Mouse (Mus musculus): ENCODE measurements around the gene Hmga1b.
"Not testable (repeated sequence)": the region's sequence is repeated elsewhere in the genome, so short reads cannot be mapped to it uniquely, and the experiment has no call there.

Hmga1b gene

DNA sequence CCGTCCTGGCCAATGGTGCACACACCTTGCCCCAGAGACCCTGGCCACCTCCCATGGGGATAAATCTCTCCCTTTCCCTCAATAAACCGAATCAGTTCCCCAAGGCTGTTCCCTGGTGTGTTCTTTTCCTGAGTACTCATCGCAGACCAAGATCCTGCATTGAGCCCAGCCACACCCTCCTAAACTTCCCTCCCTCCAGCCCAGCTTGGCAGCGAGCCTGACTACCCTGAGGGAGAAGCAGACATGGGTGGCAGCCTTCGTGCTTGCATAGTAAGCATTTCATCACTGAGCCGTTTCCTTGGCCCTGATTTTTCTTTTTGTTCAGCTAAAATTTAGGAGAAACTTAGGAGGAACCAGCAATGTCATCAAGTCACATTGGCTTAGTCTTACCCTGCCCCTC lies 29.1 kb upstream of the Hmga1b start:
- DNase-seq = no peak

DNA sequence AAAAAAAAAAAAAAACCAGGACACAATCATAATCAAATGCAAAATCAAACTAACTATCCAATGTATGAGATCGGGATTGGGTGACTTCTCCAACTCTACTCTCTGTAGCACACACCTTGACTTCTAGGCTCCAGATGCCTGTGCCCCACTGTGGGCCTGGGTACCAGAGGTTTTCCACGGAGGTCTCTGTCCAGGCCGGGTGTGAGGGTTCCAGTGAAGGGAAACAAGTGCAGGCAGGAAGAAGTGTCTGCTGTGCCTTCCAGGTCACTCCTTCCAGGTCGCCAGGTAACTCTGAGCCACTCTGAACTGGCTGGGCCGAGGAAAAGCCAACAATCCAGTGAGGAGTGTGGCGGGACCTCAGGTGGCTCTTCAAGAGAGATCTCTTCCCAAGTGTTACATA lies 26.2 kb upstream of the Hmga1b start:
- DNase-seq = no peak

DNA sequence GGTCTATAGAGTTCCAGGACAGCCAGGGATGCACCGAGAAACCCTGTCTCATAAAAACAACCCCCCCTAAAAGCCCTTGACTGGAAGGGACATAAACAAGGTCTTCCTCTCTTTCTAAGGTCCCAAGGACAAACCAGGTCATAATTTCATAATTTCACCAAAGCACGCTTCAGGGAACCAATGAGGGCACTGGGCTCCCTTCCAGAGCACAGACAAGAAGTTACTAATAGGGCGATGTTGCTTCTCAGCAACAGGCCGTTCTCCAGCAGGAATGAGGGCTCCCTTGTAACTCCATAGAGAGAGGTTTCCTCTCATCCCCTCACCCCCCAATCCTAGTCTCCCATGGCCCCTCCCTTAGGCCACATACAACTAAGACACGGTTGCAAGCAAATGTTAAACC lies 21.6 kb upstream of the Hmga1b start:
- DNase-seq = no peak

DNA sequence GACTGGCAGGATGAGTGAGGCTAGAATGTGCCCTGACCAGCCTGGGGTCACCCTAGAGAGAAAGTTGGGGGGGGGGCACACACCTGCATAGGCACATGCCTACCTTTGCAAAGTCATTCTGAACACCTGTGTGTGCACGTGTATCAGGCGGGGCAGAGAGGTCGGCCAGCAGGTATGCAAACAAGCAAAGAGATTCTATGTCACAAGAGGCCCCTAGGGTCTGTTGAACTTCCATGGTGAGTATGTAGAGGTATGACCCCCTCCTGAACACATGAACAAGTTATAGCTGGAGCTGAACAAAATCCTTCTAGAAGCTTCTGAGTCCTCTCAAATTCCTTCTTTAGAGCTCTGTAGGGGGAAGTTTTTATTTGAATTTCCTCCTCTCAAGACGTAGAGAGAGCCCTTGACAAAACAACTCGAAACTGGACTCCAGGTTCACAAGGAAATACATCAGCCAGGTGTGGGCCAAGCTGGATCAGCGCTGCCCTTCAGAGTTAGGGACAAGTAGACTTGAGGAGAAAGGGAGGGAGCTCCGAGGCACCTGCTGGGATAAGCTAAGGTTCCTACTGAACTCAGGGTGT lies 18.4 kb upstream of the Hmga1b start:
- no peak for DNase-seq

DNA sequence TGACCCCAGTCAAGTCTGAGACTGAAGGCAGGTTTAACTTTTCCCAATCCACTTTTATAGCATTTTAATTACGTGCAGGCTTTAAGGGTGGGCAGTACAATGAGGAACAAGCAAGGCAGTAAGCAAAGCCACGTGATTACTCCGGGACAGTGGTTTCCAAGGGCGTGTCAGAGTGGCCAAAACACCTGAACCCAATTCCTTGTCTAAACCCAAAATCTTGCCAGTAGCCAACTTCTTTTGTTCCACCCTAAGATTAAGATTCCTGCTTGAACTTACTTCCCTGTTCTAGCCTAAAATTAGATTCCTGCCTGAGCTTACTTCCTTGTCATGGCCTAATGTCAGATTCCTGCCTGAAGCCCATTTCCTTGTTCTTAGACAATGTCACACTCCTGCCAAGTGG lies 14.6 kb upstream of the Hmga1b start:
- no peak for DNase-seq

DNA sequence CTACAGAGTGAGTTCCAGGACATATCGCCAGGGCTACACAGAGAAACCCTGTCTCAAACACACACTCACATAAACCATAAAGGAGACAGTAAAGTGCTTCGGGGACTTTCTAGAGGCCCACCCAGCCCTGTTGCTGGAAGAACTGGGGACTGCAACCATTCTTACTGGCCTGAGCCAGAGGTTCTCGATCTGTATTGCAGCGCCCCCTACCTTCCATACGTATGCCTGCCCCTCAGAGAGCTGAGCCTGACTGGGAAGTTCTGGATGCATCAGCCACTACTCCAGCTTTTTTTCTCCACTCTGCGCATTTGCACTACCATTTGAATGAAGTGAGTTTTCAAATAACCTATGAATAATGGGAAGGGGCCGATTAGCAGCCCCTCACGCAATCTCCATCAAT lies 13.2 kb upstream of the Hmga1b start:
- peak; percentile 39 for DNase-seq

DNA sequence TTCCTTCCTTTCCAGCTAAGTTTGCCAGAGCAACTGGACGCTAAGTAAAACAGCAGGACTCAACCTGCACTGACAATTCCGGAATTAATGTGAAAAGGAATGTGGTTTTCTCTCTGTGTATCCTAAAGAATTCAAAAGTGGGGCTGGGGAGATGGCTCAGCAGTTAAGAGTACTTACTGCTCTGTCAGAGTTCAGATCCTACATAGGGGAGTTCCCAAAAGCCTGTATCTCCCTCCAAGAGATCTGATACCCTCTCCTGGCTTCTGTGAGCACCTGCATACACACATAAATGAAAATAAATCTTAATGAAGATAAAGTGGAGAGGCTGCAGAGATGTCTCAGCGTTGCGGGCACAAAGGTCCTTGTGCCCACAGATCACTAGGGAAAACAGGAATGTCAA lies 11.0 kb upstream of the Hmga1b start:
- DNase-seq = no peak

DNA sequence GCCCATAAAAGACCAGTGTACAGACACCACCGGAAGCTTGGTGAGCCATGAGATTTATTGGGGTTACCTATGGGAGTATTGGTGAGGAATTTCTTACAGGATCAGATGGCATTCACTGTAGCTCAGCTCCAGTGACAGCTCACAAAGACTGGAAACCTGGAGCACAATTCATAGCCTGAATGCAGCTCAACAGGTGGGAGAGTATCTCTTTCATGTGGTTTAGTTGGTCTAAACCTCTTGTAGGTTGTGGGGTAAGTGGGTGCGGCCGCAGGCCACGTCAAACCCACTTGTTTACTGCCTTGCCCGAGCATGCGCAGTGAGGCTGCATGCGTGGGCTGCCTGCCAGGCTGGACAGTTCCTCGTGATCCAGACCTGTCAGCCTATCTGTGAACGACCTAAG lies 2.4 kb upstream of the Hmga1b start:
- DNase-seq = no peak

DNA sequence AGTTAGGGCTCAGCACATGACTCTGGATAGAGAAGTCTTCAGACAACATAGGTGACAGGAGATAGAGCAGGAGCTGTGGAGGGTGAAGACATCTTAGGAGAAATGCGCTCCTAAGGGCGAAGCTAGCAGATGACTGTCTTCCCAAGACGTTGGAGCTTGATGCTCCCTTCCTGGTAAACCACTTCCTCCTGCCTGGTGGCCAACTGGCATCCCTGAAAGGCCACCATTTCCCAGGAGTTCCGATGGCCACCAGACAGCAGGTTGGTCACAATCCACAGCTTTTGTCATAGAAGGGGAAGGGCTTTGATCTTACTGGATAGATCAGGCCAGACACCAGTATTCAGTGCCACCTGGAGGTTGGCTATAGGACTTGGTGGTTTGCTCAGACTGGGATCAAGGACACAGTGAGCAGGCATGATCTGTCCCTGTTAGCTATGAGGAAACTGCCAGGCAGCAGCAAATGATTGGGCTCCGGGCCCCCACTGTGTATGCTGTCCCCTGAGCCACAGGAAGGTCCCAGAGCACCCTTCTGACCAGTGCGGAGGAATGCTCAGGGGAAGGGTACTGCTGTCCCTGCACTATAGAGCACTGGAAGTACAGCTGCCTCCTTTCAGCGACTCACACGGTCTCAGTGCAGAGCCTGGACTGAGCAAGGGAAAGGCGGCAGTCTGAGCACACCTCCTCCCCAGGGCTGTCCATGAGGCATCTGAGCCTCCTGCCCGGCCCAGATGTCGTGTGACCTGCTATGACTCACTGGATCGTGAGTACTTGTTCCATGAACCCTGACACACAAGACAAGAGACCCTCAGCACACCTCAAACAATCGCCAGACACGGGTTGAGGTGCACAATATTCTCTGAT lies 553 bp upstream of the Hmga1b start:
- no peak for DNase-seq

DNA sequence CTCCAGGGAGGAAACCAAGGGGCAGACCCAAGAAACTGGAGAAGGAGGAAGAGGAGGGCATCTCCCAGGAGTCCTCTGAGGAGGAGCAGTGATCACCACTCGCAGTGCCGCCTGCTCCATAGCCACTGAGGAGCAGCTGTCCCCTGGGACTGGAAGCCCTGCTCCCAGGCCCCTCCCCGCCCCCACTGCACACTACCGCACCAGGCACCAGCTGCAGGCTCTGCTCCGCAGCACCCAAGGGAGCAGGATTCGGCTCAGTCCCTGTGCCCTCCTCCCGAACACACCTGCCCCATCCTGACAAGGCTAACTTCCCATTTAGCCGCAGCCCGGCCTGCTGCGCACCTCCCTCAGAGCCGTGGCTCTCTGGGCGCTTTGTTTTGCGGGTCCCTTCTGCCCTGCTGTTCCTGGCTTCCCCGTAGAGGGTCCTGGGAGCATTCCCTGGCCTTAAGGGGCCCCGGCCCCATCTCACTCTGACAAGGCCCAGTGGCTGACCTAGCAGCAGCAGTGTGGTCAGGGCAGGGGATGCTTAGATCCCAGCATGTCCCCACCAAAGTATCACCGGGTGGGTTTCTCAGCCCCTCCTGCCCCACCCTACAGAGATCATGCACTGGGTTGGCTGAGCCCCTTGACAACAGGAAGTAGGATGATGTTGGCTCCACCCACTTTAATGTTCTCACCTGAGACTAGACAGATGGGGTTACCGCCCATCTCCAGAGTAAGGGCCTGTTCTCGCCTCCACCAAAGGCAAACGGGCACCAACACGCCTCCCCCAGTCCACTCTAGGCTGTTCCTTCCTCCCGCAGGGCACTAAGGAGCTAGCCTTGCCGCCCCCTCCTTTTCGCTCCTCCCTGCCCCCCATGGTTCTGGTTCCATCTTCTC lies 766 bp downstream of the Hmga1b start:
- DNase-seq = not testable (repeated sequence)

DNA sequence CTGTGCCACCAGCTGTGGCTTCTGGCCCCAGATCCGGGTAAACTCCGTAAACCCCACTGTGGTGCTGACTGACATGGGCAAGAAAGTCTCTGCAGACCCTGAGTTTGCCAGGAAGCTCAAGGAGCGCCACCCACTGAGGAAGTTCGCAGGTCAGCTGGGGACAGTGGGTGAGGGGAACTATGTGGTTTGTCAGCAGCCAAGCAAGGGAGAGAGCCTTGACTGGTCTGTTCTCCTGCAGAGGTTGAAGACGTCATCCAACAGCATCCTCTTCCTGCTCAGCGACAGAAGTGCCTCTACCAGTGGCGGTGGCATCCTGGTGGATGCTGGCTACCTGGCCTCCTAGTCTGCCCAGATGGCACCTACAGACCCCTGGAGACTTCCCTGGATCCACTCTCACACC lies 4.4 kb downstream of the Hmga1b start:
- not testable (repeated sequence) for DNase-seq

DNA sequence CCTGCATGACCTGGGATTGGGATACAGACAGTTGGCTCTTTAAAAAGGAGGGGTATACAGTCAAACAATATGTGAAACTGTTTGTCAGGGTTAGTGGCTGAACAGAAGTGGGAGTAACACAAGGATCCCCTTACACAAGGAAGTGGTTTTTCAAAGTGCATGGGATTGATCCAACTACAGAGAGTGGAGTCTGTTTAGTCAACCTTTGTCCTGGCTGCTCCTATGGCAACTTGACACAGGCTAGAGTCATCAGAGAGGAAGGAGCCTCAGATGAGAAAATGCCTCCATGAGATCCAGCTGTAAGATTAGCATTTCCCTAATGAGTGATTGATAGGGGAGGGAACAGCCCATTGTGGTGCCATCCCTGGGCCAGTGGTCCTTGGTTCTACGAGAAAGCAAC lies 5.6 kb downstream of the Hmga1b start:
- DNase-seq = no peak

DNA sequence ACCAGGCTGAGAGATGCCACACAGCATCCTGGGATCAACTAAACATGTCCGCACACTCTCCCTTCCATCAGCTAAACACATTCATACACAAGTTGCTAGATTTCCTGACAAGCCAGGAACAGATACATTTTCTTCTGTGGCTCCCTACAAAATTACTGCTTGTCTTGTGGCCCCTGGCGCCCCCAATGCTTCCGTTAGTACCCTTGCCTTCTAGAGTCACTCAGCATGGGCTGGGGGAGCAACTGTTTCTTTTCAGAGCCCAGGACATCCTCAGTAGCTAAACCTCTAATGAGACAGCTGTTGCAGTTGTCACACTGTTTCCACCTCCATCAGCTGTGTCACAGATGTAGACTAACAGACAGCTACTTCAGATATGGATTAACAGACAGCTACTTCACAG lies 10.2 kb downstream of the Hmga1b start:
- no peak for DNase-seq

DNA sequence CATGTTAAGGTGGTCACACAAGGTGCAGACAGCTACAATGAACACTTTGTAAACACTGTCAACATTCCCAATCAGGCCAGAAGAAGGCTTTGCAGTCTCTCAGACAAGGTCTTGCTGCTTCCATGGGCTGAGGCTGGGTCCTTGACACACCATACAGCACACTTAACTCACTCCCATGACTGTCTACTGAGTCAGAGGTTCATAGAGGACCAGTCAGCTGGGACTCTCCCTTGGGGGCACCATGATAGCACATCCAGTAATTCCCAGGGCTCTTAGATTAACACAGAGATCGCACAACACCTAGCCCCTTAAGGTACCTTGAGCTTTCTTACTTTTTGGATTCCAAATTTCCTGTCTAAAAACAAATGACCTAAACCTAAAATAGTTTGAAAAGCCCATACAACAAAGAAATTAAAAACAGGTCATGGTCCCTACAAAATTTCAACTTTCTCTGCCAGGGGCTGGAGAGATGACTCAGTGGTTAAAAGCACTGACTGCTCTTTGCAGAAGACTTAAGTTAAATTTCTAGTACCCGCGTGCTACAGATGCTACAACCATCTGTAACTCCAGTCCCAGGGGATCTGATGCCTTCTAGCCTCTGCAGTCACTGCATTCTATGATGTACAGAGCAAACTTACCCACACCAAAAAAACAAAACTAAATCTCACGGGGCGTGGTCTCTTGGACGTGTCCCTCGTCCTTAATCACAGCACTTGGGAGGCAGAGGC lies 11.0 kb downstream of the Hmga1b start:
- no peak for DNase-seq

DNA sequence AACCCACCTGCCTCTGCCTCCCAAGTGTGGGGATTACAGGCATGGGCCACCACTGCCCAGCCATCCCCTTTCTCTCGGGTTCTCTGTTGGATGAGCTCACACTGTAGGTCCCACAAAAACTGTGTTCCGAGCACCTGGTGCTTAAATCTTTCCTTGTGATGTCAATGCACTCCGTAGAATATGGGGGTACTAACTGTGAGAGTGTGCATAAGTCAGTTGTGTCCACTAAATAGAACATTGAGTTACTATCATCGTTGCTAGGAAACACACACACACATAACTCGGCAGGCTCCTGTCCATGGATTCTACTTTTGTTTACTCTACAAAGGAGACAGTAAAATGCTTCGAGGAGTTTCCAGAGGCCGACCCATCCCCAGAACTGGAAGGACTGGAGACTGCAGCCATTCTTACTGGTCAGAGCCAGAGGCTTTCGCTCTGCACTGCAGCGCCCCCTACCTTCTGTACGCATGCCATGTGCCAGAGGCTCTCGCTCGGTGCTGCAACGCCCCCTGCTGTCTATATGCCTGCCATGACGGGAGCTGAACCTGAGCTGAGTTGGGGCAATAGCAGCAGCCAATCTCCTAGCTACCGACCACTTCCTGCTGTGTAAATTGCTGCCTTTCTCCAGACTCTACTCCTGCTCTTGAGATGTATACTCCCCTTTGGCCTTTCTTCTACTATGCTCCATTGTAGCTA lies 13.3 kb downstream of the Hmga1b start:
- peak; percentile 93 for DNase-seq

DNA sequence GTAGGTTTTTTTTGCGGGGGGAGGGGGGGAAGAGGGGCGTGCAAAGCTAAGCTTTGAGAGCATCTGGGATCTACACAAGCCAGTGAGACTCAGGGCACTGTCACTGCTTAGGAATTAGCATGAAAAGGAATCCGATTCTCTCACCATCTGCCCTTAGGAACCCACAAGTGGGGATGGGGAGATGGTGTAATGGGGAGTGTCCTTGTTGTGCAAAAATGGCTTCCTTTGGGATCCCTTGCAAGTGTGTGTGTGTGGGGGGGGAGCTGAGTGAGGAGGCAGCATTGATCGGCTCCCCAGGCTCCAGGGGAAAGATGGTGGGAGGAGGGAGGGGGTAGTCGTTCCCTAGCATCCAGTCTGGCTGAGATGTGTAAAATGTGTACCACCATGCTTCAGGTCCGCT lies 14.5 kb downstream of the Hmga1b start:
- DNase-seq = peak; percentile 0

DNA sequence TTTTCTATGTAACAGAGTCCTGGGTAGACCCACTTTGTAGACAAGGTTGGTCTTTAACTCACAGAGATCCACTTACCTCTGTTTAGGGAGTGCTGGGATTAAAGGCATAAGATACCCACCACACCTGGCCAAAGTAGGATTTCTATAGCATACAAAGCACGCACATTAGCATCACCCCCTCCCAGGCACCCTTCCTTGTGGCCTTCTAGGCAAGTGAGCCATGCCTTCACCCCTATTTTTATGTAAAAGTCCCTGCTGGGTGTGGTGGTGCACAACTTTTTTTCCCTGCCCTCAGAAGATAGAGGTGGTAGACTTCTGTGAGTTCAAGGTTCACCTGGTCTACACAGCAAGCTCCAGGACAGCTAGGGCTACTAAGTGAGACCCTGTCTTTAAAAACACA lies 17.3 kb downstream of the Hmga1b start:
- DNase-seq = no peak

DNA sequence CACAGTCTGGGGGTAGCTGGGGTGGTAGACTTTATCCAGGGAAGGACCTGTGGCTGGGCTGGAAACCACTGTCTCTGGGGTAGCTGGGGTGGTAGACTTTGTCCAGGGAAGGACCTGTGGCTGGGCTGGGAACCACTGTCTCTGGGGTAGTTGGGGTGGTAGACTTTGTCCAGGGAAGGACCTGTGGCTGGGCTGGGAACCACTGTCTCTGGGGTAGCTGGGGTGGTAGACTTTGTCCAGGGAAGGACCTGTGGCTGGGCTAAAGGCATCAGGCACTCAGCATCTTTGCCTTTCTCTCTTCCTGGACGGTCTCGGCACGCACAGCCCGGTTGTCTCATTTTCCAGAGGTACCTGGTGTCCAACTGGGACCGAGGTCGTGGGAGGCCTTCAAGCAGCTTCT lies 18.8 kb downstream of the Hmga1b start:
- not testable (repeated sequence) for DNase-seq

DNA sequence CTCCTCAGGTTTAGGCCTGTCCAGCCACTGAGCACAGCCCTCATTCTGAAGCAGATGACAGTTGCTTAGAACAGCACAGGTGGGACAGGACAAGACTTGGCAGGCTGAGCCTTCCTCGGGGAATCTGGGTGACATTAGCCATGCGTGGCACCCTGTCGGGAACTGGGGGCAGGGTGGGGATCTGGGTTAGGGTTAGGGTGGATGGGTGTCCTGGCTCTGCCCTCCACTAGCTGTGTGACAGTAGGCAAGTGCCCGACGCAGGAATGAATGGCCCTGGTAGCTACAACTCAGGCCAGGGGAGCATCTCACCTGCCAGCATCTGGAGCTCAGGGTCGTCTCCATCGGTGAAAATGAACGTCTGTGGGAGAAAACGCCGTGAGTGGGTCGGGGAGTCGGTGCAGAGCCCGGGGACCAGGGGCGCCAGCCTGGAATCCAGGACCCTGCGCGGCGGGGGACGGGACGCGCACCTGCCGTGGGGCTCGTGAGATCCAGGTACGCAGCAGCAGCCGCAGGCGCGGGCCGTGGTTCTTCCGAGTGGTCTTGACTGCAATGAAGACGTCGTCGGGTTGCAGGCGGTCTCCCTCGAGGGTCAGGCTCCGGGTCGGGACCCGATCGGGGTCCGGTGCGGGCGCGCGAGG lies 21.0 kb downstream of the Hmga1b start:
- DNase-seq = no peak

DNA sequence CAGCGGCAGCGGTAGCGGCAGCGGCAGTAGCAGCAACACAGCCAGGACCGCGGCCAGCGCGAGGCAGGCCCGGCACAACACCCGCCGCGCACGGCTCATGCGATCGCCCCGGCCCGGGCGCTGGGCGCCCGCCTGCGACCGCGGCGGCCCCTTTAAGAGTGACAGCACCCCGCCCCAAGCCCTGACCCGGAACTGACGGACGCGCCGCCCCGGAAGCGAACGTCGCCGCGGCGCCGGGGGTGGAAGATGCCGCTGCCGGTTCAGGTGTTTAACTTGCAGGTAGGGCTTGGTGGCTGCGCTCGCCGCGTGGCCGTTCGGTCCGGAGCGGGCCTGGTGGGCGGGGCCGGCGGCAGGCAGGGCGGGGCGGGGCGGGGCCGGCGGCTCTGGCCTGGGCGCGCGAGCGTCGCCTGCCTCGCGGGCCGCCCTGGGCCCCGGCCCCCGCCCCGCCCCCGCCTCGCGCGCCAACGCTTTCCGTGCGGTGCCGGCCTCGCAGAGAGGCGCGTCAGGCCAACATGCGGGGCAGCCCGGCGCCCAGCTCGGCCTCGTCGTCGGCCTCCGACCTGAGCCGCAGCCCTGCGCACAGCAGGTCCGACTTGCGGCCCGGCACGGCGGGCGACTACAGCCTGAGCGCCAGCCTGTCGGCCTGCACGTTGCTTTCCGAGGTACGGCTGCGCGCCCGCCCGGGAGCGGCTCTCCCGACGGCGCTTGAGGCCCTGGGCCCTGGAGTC lies 21.6 kb downstream of the Hmga1b start, which contains the start of the genes Rfng and Gps1:
Gene Rfng (minus strand): TSS at position 144 of the 728 bp plus-strand sequence.
Gene Gps1 (plus strand): TSS at position 209 of the 728 bp plus-strand sequence.
- peak; percentile 87 for DNase-seq

DNA sequence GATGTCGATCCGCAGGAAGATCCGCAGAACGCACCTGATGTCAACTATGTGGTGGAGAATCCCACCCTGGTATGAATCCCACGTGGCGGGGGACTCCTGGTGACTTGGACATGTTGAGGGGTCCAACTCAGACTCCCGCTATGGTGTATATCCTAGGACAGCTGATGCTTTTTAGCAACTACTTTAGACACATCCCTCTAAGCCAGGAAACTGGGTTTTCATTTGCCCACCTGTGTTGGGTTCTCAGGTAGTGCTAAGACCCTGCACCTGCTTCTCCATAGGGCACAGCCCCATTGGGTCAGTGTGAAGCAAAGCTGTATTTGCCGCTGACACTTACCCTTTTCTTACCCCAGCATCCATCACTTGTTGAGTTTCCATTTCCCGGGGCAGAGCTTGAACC lies 22.6 kb downstream of the Hmga1b start:
- DNase-seq = no peak
